Comparison of ENCODE assay signal across 31 mouse cellular contexts in genomic region chr11:65185114-65185513, GRCm38 (mm10). TPM values are rescaled to one million over a fixed set of nuclear protein-coding genes. Genes with fewer than 3 reads are reported as not detected.
"Had no signal": no experiment of that assay in that cellular context is flagged by ENCODE, and none has a peak within 500 bp of the region (broad histone marks: within the 10 kb centered on the region; RNA-seq: fewer than 3 reads in every experiment).

No protein-coding gene starts in this region.

- H3K27ac ChIP-seq: hindbrain, embryonic 13.5 days; hindbrain, embryonic 15.5 days; hindbrain, postnatal 0 days; kidney, embryonic 15.5 days; kidney, postnatal 0 days; limb, embryonic 13.5 days; limb, embryonic 15.5 days; liver, embryonic 12.5 days; liver, embryonic 14.5 days had no signal

- H3K4me2 ChIP-seq: heart, embryonic 11.5 days; hindbrain, embryonic 13.5 days; hindbrain, embryonic 15.5 days; kidney, embryonic 15.5 days; limb, embryonic 13.5 days; limb, embryonic 15.5 days; liver, embryonic 12.5 days had no signal

- DNase-seq: forebrain, postnatal 0 days; gastrocnemius, postnatal 14 days; gastrocnemius, postnatal 36 days; heart, postnatal 10 days; kidney, adult 11 months; kidney, adult 2 months; kidney, adult 9 months; kidney, postnatal 14 days; kidney, postnatal 36 days; layer of hippocampus, adult 9-11 months; layer of hippocampus, postnatal 36 days; left cerebral cortex, postnatal 4 days; lung, adult 18-20 months had no signal

- H3K4me1 ChIP-seq: hindbrain, embryonic 13.5 days; hindbrain, embryonic 15.5 days; kidney, embryonic 15.5 days; limb, embryonic 13.5 days; limb, embryonic 15.5 days; liver, embryonic 12.5 days had no signal

- H3K36me3 ChIP-seq: hindbrain, embryonic 13.5 days; hindbrain, embryonic 15.5 days; kidney, embryonic 15.5 days; limb, embryonic 13.5 days; limb, embryonic 15.5 days; liver, embryonic 12.5 days had no signal

- H3K9me3 ChIP-seq: hindbrain, embryonic 13.5 days; hindbrain, embryonic 15.5 days; kidney, embryonic 15.5 days; limb, embryonic 13.5 days; limb, embryonic 15.5 days; liver, embryonic 12.5 days had no signal

- H3K27me3 ChIP-seq: hindbrain, embryonic 13.5 days; hindbrain, embryonic 15.5 days; kidney, embryonic 15.5 days; limb, embryonic 15.5 days; liver, embryonic 12.5 days had no signal

- H3K9ac ChIP-seq: forebrain, postnatal 0 days; hindbrain, embryonic 13.5 days; hindbrain, embryonic 15.5 days; kidney, embryonic 15.5 days; limb, embryonic 13.5 days; limb, embryonic 15.5 days; liver, embryonic 12.5 days; liver, embryonic 14.5 days had no signal

- ATAC-seq: forebrain, postnatal 0 days; hindbrain, postnatal 0 days; intestine, embryonic 16.5 days; liver, embryonic 12.5 days had no signal

- H3K4me3 ChIP-seq: hindbrain, embryonic 13.5 days; hindbrain, embryonic 15.5 days; kidney, embryonic 15.5 days; limb, embryonic 13.5 days; limb, embryonic 15.5 days; liver, embryonic 12.5 days had no signal

RNA-seq across cellular contexts. Expression of gene Arhgap44, which starts 22.4 kb away (rescaled TPM):
- total RNA-seq: hematopoietic stem cell, adult 5-6 weeks had no signal

RNA-seq across cellular contexts. Expression of gene 1700086D15Rik, which starts 25.4 kb away (rescaled TPM):
- total RNA-seq: gastrocnemius, postnatal 14 days; hematopoietic stem cell, adult 5-6 weeks had no signal
- polyA plus RNA-seq: gonadal fat pad, adult 2 months; hindbrain, embryonic 11.5 days; hindbrain, embryonic 13.5 days; hindbrain, embryonic 15.5 days; intestine, embryonic 14.5 days; intestine, embryonic 16.5 days; kidney, embryonic 15.5 days; kidney, postnatal 0 days; large intestine, adult 2 months; liver, adult 2 months; liver, embryonic 12.5 days; liver, embryonic 14.5 days; liver, embryonic 16.5 days had no signal
